ENCODE assay signal across 8 mouse cellular contexts in genomic region chr5:118563590-118563989, GRCm38 (mm10). TPM values are rescaled to one million over a fixed set of nuclear protein-coding genes. Genes with fewer than 3 reads are reported as not detected.
DNase-seq lines count a peak whose midpoint lies in the region; ATAC-seq and TF ChIP-seq lines count a peak whose summit lies in the region.

No protein-coding gene starts in this region.

- peak overlapping the region; percentile 38; the same call in 1 of the 2 replicates for H3K9ac ChIP-seq in heart, embryonic 13.5 days
- H3K9ac ChIP-seq in heart, adult 2 months (ENCODE audit: low read depth, low read length): no peak overlapping the region
- no peak overlapping the region for H3K9ac ChIP-seq in CH12.LX (ENCODE audit: insufficient read depth, low read depth)
- H3K9ac ChIP-seq in liver, embryonic 14.5 days (replicated peaks): no peak overlapping the region
- no peak overlapping the region for H3K9ac ChIP-seq in intestine, postnatal 0 days (ENCODE audit: low read depth, low read length)

- in situ Hi-C loops in CH12.LX (cut with MboI; ENCODE audit: low pct_ligation_motif_present, low pct_unique_long_range_greater_than_20kb, low sequenced_read_pairs): no loop called here

- no peak for TF ChIP-seq RAD21 in CH12.LX (IDR thresholded peaks at IDR 0.05; ENCODE audit: low read depth, low read length)

- H3K9me3 ChIP-seq in heart, embryonic 13.5 days: no peaks in the 10 kb centered on the region
- no peaks in the 10 kb centered on the region for H3K9me3 ChIP-seq in CH12.LX (replicated peaks; ENCODE audit: low read length)
- no peaks in the 10 kb centered on the region for H3K9me3 ChIP-seq in liver, embryonic 14.5 days (ENCODE audit: control insufficient read depth, low read length)
- no peaks in the 10 kb centered on the region for H3K9me3 ChIP-seq in intestine, postnatal 0 days (ENCODE audit: control insufficient read depth)

- no peak for ATAC-seq in heart, embryonic 13.5 days (ENCODE audit: extremely low read depth, insufficient number of reproducible peaks, low FRiP score, low TSS enrichment)
- ATAC-seq in liver, embryonic 14.5 days (ENCODE audit: insufficient read depth): no peak
- ATAC-seq in intestine, postnatal 0 days: no peak

- no peaks in the 10 kb centered on the region; the same call in 1 of the 2 replicates for H3K27me3 ChIP-seq in heart, embryonic 13.5 days (replicated peaks)
- H3K27me3 ChIP-seq in heart, adult 2 months (ENCODE audit: control insufficient read depth, insufficient read depth, low read length): no peaks in the 10 kb centered on the region
- peaks cover 2% of the 10 kb centered on the region for H3K27me3 ChIP-seq in CH12.LX (replicated peaks)
- no peaks in the 10 kb centered on the region for H3K27me3 ChIP-seq in liver, embryonic 14.5 days (ENCODE audit: control insufficient read depth, insufficient read depth, low read length)
- H3K27me3 ChIP-seq in intestine, postnatal 0 days (replicated peaks; ENCODE audit: control insufficient read depth, insufficient read depth, low read length): no peaks in the 10 kb centered on the region
- no peaks in the 10 kb centered on the region for H3K27me3 ChIP-seq in thymus, adult 2 months (ENCODE audit: control insufficient read depth, insufficient read depth, low read length)

- peaks cover 68% of the 10 kb centered on the region for H3K4me1 ChIP-seq in heart, embryonic 13.5 days
- peaks cover 18% of the 10 kb centered on the region for H3K4me1 ChIP-seq in heart, adult 2 months (ENCODE audit: control insufficient read depth, insufficient read depth, low read length)
- peaks cover 7 to 71% of the 10 kb centered on the region in 2 experiments for H3K4me1 ChIP-seq in CH12.LX (ENCODE audit: control insufficient read depth in 1 of 2, insufficient read depth in 2 of 2)
- peaks cover 31% of the 10 kb centered on the region for H3K4me1 ChIP-seq in brown adipose tissue, adult 24 weeks (ENCODE audit: control insufficient read depth, insufficient read depth, insufficient read length, low read length)
- peaks cover 28 to 33% of the 10 kb centered on the region in 2 experiments for H3K4me1 ChIP-seq in liver, embryonic 14.5 days (replicated peaks; ENCODE audit: control insufficient read depth in 2 of 2, insufficient read depth in 2 of 2, low read length in 1 of 2)
- H3K4me1 ChIP-seq in intestine, postnatal 0 days (replicated peaks; ENCODE audit: control insufficient read depth, insufficient read depth, low read length): peaks cover 11% of the 10 kb centered on the region; the same call in 1 of the 2 replicates
- peaks cover 28% of the 10 kb centered on the region for H3K4me1 ChIP-seq in thymus, adult 2 months (replicated peaks; ENCODE audit: control insufficient read depth, insufficient read depth, low read length)

- intact Hi-C loops in heart, adult 2 months (cut with DNase I): loop anchor here (2.0 to 5.0 kb wide), 5 partner anchors 49 to 296 kb away; no protein-coding TSS in a partner anchor

- H3K4me3 ChIP-seq in heart, embryonic 13.5 days: 0 out of 2 replicates have a peak overlapping the region, but pooled peaks have one; percentile 10
- H3K4me3 ChIP-seq in heart, adult 2 months: no peak overlapping the region
- no peak overlapping the region for H3K4me3 ChIP-seq in CH12.LX (replicated peaks in 1 of 3; ENCODE audit: low read depth in 2 of 3, low read length in 2 of 3, poor library complexity in 1 of 3)
- no peak overlapping the region for H3K4me3 ChIP-seq in brown adipose tissue, adult 24 weeks (ENCODE audit: insufficient read depth, low read depth, low read length)
- H3K4me3 ChIP-seq in liver, embryonic 14.5 days (ENCODE audit: insufficient read depth in 1 of 2, low read depth in 2 of 2, low read length in 2 of 2): peak overlapping the region; percentile 6 to 17; a peak in 2 of 4 replicates
- no peak overlapping the region for H3K4me3 ChIP-seq in intestine, postnatal 0 days (ENCODE audit: low read depth, low read length)
- H3K4me3 ChIP-seq in thymus, adult 2 months (ENCODE audit: control insufficient read depth, insufficient read depth, low read length): no peak overlapping the region; the same call in 1 of the 2 replicates

- no peaks in the 10 kb centered on the region for H3K36me3 ChIP-seq in heart, embryonic 13.5 days
- H3K36me3 ChIP-seq in heart, adult 2 months (ENCODE audit: control insufficient read depth, insufficient read depth, low read length): peaks cover 5% of the 10 kb centered on the region
- H3K36me3 ChIP-seq in CH12.LX (replicated peaks in 1 of 2; ENCODE audit: control insufficient read depth in 1 of 2, insufficient read depth in 1 of 2, low read length in 1 of 2): peaks cover 0 to 1% of the 10 kb centered on the region in 2 experiments
- H3K36me3 ChIP-seq in liver, embryonic 14.5 days (replicated peaks; ENCODE audit: control insufficient read depth, insufficient read depth, low read depth): no peaks in the 10 kb centered on the region
- no peaks in the 10 kb centered on the region for H3K36me3 ChIP-seq in intestine, postnatal 0 days (ENCODE audit: control insufficient read depth, insufficient read depth)
- H3K36me3 ChIP-seq in thymus, adult 2 months (ENCODE audit: control insufficient read depth, insufficient read depth, low read length): no peaks in the 10 kb centered on the region

- DNase-seq in heart, adult 2 months: no peak
- peak; percentile 56 for DNase-seq in CH12.LX (ENCODE audit: extremely low read depth)
- DNase-seq in liver, embryonic 14.5 days (ENCODE audit: low read depth in 3 of 3, low spot score in 3 of 3): peak in 1 of 3 experiments; percentile 36
- no peak for DNase-seq in thymus, adult 2 months
- DNase-seq in ovary, postnatal 36 days (ENCODE audit: low spot score): no peak

- no peak for TF ChIP-seq POLR2A in heart, adult 2 months (IDR thresholded peaks at IDR 0.05; ENCODE audit: insufficient read depth, low read depth, low read length)
- TF ChIP-seq POLR2A in CH12.LX (IDR thresholded peaks at IDR 0.05; ENCODE audit: low read depth, low read length): no peak
- TF ChIP-seq POLR2A in thymus, adult 2 months (IDR thresholded peaks at IDR 0.05; ENCODE audit: control insufficient read depth, extremely low read depth, insufficient read depth, low read length, poor library complexity): no peak

- H3K79me2 ChIP-seq in heart, adult 2 months (replicated peaks; ENCODE audit: control insufficient read depth, insufficient read depth, low read length): peaks cover 7% of the 10 kb centered on the region
- peaks cover 55% of the 10 kb centered on the region for H3K79me2 ChIP-seq in CH12.LX (replicated peaks; ENCODE audit: control insufficient read depth, extremely low read depth, insufficient read depth, poor library complexity, severe bottlenecking)

- WGBS in heart, embryonic 13.5 days: 44% methylated on average over 6 of the region's 6 CpGs
- WGBS in heart, adult 2 months: 28% methylated on average over 6 of the region's 6 CpGs
- WGBS in liver, embryonic 14.5 days (ENCODE audit: insufficient replicate concordance): 27% methylated on average over 6 of the region's 6 CpGs
- WGBS in intestine, postnatal 0 days: 56% methylated on average over 6 of the region's 6 CpGs
- 12% methylated on average over 6 of the region's 6 CpGs for WGBS in thymus, adult 2 months

- no peak for TF ChIP-seq EP300 in heart, adult 2 months (IDR thresholded peaks at IDR 0.05; ENCODE audit: insufficient read depth, low read depth, low read length)
- no peak for TF ChIP-seq EP300 in CH12.LX (IDR thresholded peaks at IDR 0.05; ENCODE audit: low read length)
- no peak for TF ChIP-seq EP300 in liver, embryonic 14.5 days (IDR thresholded peaks at IDR 0.05; ENCODE audit: low read depth)

- dilution Hi-C loops in CH12.LX (cut with MboI; ENCODE audit: extremely low pct_ligation_motif_present, extremely low pct_unique_long_range_greater_than_20kb, low sequenced_read_pairs): no loop called here

- H3K4me2 ChIP-seq in heart, embryonic 13.5 days: peak overlapping the region; percentile 33; the same call in 1 of the 2 replicates
- no peak overlapping the region for H3K4me2 ChIP-seq in CH12.LX (ENCODE audit: insufficient read depth, low read depth, poor library complexity, severe bottlenecking)
- H3K4me2 ChIP-seq in liver, embryonic 14.5 days (ENCODE audit: low read depth): peak overlapping the region; percentile 89
- no peak overlapping the region for H3K4me2 ChIP-seq in intestine, postnatal 0 days (replicated peaks; ENCODE audit: low read depth)

- no peak for TF ChIP-seq CTCF in heart, adult 2 months (IDR thresholded peaks at IDR 0.05)
- TF ChIP-seq CTCF in CH12.LX (conservative IDR thresholded peaks at IDR 0.05 in 1 of 2, IDR thresholded peaks at IDR 0.05 in 1 of 2; ENCODE audit: low read depth in 2 of 2, low read length in 2 of 2): no peak
- TF ChIP-seq CTCF in liver, embryonic 14.5 days (IDR thresholded peaks at IDR 0.05; ENCODE audit: low read depth): no peak
- no peak for TF ChIP-seq CTCF in intestine, postnatal 0 days (IDR thresholded peaks at IDR 0.05; ENCODE audit: low read depth)
- TF ChIP-seq CTCF in thymus, adult 2 months (IDR thresholded peaks at IDR 0.05; ENCODE audit: borderline replicate concordance, control insufficient read depth, extremely low read depth, insufficient read depth, low read length, poor library complexity): no peak

- no peak overlapping the region for H3K27ac ChIP-seq in heart, embryonic 13.5 days (replicated peaks)
- no peak overlapping the region for H3K27ac ChIP-seq in heart, adult 2 months
- H3K27ac ChIP-seq in CH12.LX (ENCODE audit: insufficient read depth, low read depth): no peak overlapping the region
- 0 out of 2 replicates have a peak overlapping the region, but pooled peaks have one; percentile 9 for H3K27ac ChIP-seq in brown adipose tissue, adult 24 weeks (replicated peaks; ENCODE audit: low read depth, low read length)
- H3K27ac ChIP-seq in liver, embryonic 14.5 days: no peak overlapping the region
- no peak overlapping the region for H3K27ac ChIP-seq in intestine, postnatal 0 days (ENCODE audit: low read depth, low read length)
- H3K27ac ChIP-seq in thymus, adult 2 months (ENCODE audit: control insufficient read depth, insufficient read depth, low read length): no peak overlapping the region

TF ChIP-seq in CH12.LX, 34 proteins besides CTCF, POLR2A, EP300 and RAD21 (continues in another document):
- TF ChIP-seq GABPA (IDR thresholded peaks at IDR 0.05; ENCODE audit: insufficient replicate concordance, low read depth, low read length) (no peak), USF2 (conservative IDR thresholded peaks at IDR 0.05; ENCODE audit: low read depth, low read length) (no peak)

RNA-seq across cellular contexts. Expression of gene Med13l, which starts 3.1 kb away (rescaled TPM):
- 6.3 and 6.8 TPM in 2 replicates for polyA plus RNA-seq in heart, embryonic 13.5 days (2015; fragmentation: Nextera tagmentation; extraction: Ambion mirVana)
- total RNA-seq in heart, adult 2 months (2021): 10 to 100 TPM; 29.9 to 30.8 TPM
- polyA plus RNA-seq in heart, adult 2 months (2012; rRNA removed): 10.4 and 11.0 TPM in 2 replicates
- total RNA-seq in CH12.LX (2012; rRNA removed) (9.0 and 10.1 TPM in 2 replicates), CH12.LX (2014; rRNA removed) (1.8 and 2.0 TPM in 2 replicates)
- polyA plus RNA-seq in CH12.LX (2012; ENCODE audit: insufficient read length, low read depth): 9.4 and 11.0 TPM in 2 replicates
- polyA plus RNA-seq in brown adipose tissue, adult 24 weeks (2012; ENCODE audit: insufficient read depth, insufficient read length, missing spikeins): 11.4 and 13.3 TPM in 2 replicates
- polyA plus RNA-seq in liver, embryonic 14.5 days (2012; rRNA removed): 6.4 and 7.1 TPM in 2 replicates
- 9.9 and 10.7 TPM in 2 replicates for polyA plus RNA-seq in liver, embryonic 14.5 days (2014; fragmentation: Nextera tagmentation; extraction: Ambion mirVana)
- 5.1 and 5.8 TPM in 2 replicates for polyA plus RNA-seq in intestine, postnatal 0 days (2015; fragmentation: Nextera tagmentation; extraction: Ambion mirVana)
- polyA plus RNA-seq in thymus, adult 2 months (2012; rRNA removed): 42.8 and 58.3 TPM in 2 replicates

Comparison
In these comparisons a context has a peak if more than half of its experiments do, and no peak if none do; other contexts are left out.
1. H3K4me3 ChIP-seq: peak in heart, embryonic 13.5 days (single experiment) and liver, embryonic 14.5 days (2 of 2); none in heart, adult 2 months (single experiment), CH12.LX (0 of 3), brown adipose tissue, adult 24 weeks (single experiment), intestine, postnatal 0 days (single experiment) and thymus, adult 2 months (single experiment).
2. H3K4me2 ChIP-seq: peak in heart, embryonic 13.5 days (single experiment) and liver, embryonic 14.5 days (single experiment); none in CH12.LX (single experiment) and intestine, postnatal 0 days (single experiment).